Mouse (Mus musculus) embryo, embryonic 10.5 days (tissue): Measurements from ENCODE around the gene Zcwpw1.
"Not testable (repeated sequence)": the region's sequence is repeated elsewhere in the genome, so short reads cannot be mapped to it uniquely, and the experiment has no call there.

Experiments used
- DNase-seq: peaks from one replicate; pipeline ENCODE4 v3.0.0-alpha.2; 2015; ENCODE audit warnings: low spot score

Zcwpw1 gene

GRCm38 (mm10) chr5:137835966-137836520, 48.4 kb downstream of the Zcwpw1 start, which contains the start of gene Pilra:
TSS of gene Pilra (minus strand) at chr5:137836281.
- DNase-seq, result not testable (repeated sequence)

GRCm38 (mm10) chr5:137836611-137837010, 49.0 kb downstream of the Zcwpw1 start:
- DNase-seq, result no peak

- DNase-seq, result not testable (repeated sequence)
Observed at GRCm38 (mm10) chr5:137837110-137837509, 49.5 kb downstream of the Zcwpw1 start.

- DNase-seq, result not testable (repeated sequence)
Observed at GRCm38 (mm10) chr5:137850313-137850712, 62.7 kb downstream of the Zcwpw1 start.

GRCm38 (mm10) chr5:137854907-137855306, 67.3 kb downstream of the Zcwpw1 start:
- not testable (repeated sequence) for DNase-seq

- DNase-seq, result not testable (repeated sequence)
Observed at GRCm38 (mm10) chr5:137856870-137857269, 69.3 kb downstream of the Zcwpw1 start.

- not testable (repeated sequence) for DNase-seq
Observed at GRCm38 (mm10) chr5:137857960-137858710, 70.5 kb downstream of the Zcwpw1 start, which contains the start of gene Pilrb1. TSS of gene Pilrb1 (minus strand) at chr5:137858106.

- not testable (repeated sequence) for DNase-seq
Observed at GRCm38 (mm10) chr5:137864008-137864407, 76.4 kb downstream of the Zcwpw1 start.

GRCm38 (mm10) chr5:137868600-137868999, 81.0 kb downstream of the Zcwpw1 start:
- DNase-seq, result not testable (repeated sequence)

- DNase-seq, result not testable (repeated sequence)
Observed at GRCm38 (mm10) chr5:137871644-137872380, 84.2 kb downstream of the Zcwpw1 start, which contains the start of gene Pilrb2. TSS of gene Pilrb2 (minus strand) at chr5:137871815.
